Mouse (Mus musculus) lung, embryonic 16.5 days (tissue): ENCODE measurements around the gene Ppp2r5a. TPM values are rescaled to one million over a fixed set of nuclear protein-coding genes. Genes with fewer than 3 reads are reported as not detected.
A peak's percentile ranks its signal among the peaks of the same experiment; 100 is the strongest.

Experiments used
- ATAC-seq: fragments of 200-750 bp; cut with Nextera tagmentation; 2 replicates; pipeline ENCODE4 v1.8.0; 2017; ENCODE audit warnings: low read depth, mild to moderate bottlenecking, moderate library complexity
- H3K27ac ChIP-seq: fragments of 300-500 bp; sonication (generic); 2 replicates; pipeline ENCODE4 v1.5.1; 2014; ENCODE audit warnings: mild to moderate bottlenecking, control low read depth, low read length
- H3K27me3 ChIP-seq: fragments of 300-500 bp; sonication (generic); 2 replicates; pipeline ENCODE4 v1.6.1; 2014; ENCODE audit warnings: low read depth, low read length, mixed read lengths; ENCODE audit not compliant: control insufficient read depth, insufficient read depth
- H3K36me3 ChIP-seq: fragments of 300-500 bp; sonication (generic); 2 replicates; pipeline ENCODE4 v1.6.1; 2014; ENCODE audit warnings: low read length; ENCODE audit not compliant: control insufficient read depth, insufficient read depth
- H3K4me1 ChIP-seq: fragments of 300-500 bp; sonication (generic); replicated peaks from 2 replicates; pipeline ENCODE4 v1.6.1; 2014; ENCODE audit warnings: low read length, mixed read lengths; ENCODE audit not compliant: control insufficient read depth, insufficient read depth
- H3K4me2 ChIP-seq: fragments of 300-500 bp; sonication (generic); 2 replicates; pipeline ENCODE4 v1.6.1; 2014; ENCODE audit warnings: low read depth, low read length, control low read depth
- H3K4me3 ChIP-seq: fragments of 300-500 bp; sonication (generic); 2 replicates; pipeline ENCODE4 v1.5.1; 2014; ENCODE audit warnings: mild to moderate bottlenecking, low read length, control low read depth
- H3K9ac ChIP-seq: fragments of 300-500 bp; sonication (generic); 2 replicates; pipeline ENCODE4 v1.6.1; 2014; ENCODE audit warnings: low read length, control low read depth
- H3K9me3 ChIP-seq: fragments of 300-500 bp; sonication (generic); 2 replicates; pipeline ENCODE4 v1.6.1; 2016; ENCODE audit warnings: low read length; ENCODE audit not compliant: control insufficient read depth
- WGBS: fragments of 180-500 bp; shearing (Covaris S2); extraction: QIAGEN DNeasy Blood & Tissue Kit; methylation state at CpG from one replicate; pipeline ENCODE4 v1.1.7; 2014; 5-methylcytosine and 5-hydroxymethylcytosine counted together
- polyA plus RNA-seq: library from polyadenylated mRNA; unstranded; fragments of >200 nt; fragmentation: Nextera tagmentation; extraction: Ambion mirVana; gene quantifications from 2 replicates; pipeline ENCODE4 v1.2.1, GENCODE M21; 2015

Gene Ppp2r5a
- polyA plus RNA-seq, result 18.4 and 21.7 TPM in 2 replicates

DNA sequence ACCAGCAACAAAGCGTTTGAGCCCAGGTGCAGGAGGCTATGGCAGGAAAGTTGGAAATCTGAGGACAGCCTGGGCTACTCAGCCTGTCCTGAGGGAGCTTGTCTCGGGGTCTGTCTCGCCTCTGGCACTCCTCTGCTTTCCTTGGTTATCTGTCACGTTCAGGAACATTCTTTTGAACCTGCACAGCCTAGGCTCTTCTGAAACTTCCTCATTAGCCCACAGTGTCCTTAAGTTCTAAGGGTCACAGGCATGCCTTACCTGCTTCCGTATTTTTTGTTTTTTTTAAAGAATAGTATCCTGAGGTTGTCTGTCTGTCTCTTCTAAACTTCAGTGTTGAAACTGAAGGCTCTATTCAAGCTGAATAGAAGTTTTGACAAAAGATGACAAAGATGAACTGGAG is at the start of gene Ppp2r5a:
Gene Ppp2r5a (minus strand): TSS at position 199 of the 400 bp plus-strand sequence.
- Histone ChIP-seq H3K4me2 (no peak within 1 kb of the TSS), H3K27ac (no peak within 1 kb of the TSS), H3K27me3 (no peaks in the 10 kb centered on the region), H3K9ac (no peak within 1 kb of the TSS), H3K4me1 (no peaks in the 10 kb centered on the region), H3K4me3 (no peak within 1 kb of the TSS), H3K9me3 (no peaks in the 10 kb centered on the region), H3K36me3 (no peaks in the 10 kb centered on the region)
- no peak for ATAC-seq
- 41% methylated on average over 5 of the region's 5 CpGs for WGBS

DNA sequence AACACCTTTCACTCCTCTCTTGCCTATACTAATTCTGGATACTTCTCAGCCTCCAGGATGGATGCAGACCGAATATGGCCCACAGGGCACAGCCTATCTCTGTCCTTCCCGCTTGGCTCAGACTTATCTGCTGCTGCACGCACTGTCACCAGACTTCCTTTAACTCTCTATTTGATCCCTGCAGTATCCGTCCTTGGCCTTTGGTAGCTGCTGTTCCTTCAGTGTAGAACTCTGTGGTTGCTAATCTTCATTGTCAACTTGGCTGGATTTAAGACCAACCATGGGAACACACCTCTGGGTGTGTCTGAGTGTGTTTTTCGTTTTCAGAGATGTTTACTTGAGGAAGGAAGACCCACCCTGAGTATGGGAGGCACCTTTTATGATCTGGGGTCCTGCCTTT is 47.5 kb upstream of the Ppp2r5a start:
- Histone ChIP-seq H3K4me3 (no peak overlapping the region), H3K27me3 (no peaks in the 10 kb centered on the region), H3K4me1 (peaks cover 21% of the 10 kb centered on the region), H3K36me3 (no peaks in the 10 kb centered on the region), H3K9ac (no peak overlapping the region), H3K9me3 (no peaks in the 10 kb centered on the region), H3K4me2 (no peak overlapping the region), H3K27ac (no peak overlapping the region)
- no peak for ATAC-seq
- 56% methylated on average over 5 of the region's 5 CpGs for WGBS

DNA sequence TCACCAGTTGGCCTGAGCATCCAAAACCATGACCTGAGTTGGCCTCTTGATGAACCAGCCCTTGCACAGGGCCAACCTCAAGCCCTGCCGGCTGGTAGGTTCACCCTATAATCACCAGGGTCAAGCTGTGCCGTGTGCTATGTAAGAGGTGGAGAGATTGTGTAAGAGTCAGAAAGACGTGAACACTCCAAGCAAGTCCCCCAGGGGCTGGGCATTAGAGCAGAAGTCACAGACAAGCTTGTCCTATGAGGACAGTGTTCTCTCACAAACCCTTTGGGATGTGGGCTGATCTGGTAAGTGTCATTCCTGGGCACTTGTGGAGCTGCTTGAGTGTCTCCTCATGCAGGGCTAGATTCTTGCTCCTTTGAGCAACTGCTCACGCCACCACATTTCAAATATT is 46.5 kb upstream of the Ppp2r5a start:
- peak overlapping the region; percentile 27; the same call in 1 of the 2 replicates for H3K27ac ChIP-seq
- H3K9ac ChIP-seq, result no peak overlapping the region
- no peaks in the 10 kb centered on the region for H3K36me3 ChIP-seq
- no peak overlapping the region for H3K4me3 ChIP-seq
- H3K4me2 ChIP-seq, result no peak overlapping the region
- ATAC-seq, result peak; percentile 13
- H3K27me3 ChIP-seq, result no peaks in the 10 kb centered on the region
- no peaks in the 10 kb centered on the region for H3K9me3 ChIP-seq
- peaks cover 14% of the 10 kb centered on the region for H3K4me1 ChIP-seq
- WGBS, result 61% methylated on average over 4 of the region's 4 CpGs

DNA sequence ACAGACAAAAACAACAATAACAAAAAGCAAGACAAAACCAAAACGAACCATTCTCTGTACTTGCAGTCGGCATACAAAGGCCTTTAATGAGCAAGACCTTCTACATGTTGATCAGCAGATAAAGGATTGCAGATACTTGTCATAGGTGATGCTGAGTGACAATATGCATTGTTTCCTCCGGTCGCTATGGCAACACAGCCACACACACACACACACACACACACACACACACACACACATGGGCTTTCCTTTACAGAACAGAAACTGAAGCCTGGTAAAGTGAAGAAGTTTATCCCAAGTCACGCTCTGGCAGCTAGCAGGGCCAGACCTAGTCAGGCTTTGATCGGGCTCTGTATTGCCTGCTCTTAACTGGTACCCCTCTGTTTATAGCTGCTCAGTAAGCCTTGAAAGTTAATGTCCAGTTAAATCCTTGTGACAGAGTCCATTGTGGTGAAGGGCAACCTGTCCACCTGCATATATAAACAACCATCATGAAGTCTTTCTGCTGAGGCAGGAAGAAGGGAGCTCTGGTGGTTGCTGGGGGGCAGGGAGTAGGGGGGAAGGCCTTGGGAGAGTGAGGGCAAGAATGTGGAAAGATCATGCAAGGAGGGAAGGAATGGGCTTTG is 44.4 kb upstream of the Ppp2r5a start:
- 78% methylated on average over 6 of the region's 6 CpGs for WGBS
- ATAC-seq, result no peak
- H3K4me3 ChIP-seq, result no peak overlapping the region
- H3K4me1 ChIP-seq, result peaks cover 7% of the 10 kb centered on the region
- no peaks in the 10 kb centered on the region for H3K9me3 ChIP-seq
- no peak overlapping the region for H3K4me2 ChIP-seq
- no peaks in the 10 kb centered on the region for H3K36me3 ChIP-seq
- no peak overlapping the region for H3K27ac ChIP-seq
- H3K9ac ChIP-seq, result no peak overlapping the region
- no peaks in the 10 kb centered on the region for H3K27me3 ChIP-seq

DNA sequence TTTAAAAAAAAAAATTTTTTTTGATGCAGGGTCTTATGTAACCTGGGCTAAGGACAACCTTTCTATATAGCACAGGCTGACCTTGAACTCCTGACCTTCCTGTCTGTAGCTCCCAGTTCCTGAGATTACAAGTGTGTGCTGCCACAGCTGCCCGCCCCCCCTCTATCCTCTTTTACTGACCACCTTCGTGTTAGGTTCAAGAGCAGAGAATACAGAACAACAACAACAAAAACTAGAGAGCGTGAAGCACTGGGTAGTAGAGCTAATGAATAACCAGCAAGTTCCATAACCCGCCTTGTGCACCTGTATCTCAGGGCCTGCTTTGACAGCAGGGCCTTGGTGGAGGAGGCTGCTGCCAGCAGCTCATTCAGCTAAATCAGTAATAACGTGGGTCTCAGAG is 43.2 kb upstream of the Ppp2r5a start:
- Histone ChIP-seq H3K4me2 (no peak overlapping the region), H3K27ac (no peak overlapping the region), H3K4me1 (peaks cover 7% of the 10 kb centered on the region), H3K36me3 (no peaks in the 10 kb centered on the region), H3K27me3 (no peaks in the 10 kb centered on the region), H3K9ac (no peak overlapping the region), H3K4me3 (no peak overlapping the region), H3K9me3 (no peaks in the 10 kb centered on the region)
- no peak for ATAC-seq
- 54% methylated on average over 5 of the region's 5 CpGs for WGBS

DNA sequence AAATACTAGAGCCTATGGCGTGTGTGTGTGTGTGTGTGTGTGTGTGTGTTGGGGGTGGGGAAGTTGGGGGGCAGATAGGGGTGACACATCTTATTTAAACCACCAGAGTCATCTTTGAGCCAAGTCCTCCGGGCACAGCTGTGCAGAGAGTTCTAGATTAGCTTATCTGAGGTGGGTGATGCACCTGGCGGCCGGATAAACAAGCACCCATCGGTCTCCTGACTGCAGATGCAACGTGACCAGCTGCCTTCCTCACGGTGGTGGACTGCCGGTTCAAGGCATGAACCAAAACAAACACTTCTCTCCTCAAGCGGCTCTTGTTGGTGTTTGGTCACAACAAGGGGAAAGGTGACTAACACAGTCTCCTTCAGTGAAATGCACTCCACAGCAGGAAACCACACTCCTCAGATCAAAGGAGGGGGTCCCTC is 42.8 kb upstream of the Ppp2r5a start:
- Histone ChIP-seq H3K4me1 (peaks cover 7% of the 10 kb centered on the region), H3K4me2 (no peak overlapping the region), H3K36me3 (no peaks in the 10 kb centered on the region), H3K9me3 (no peaks in the 10 kb centered on the region), H3K4me3 (no peak overlapping the region), H3K27me3 (no peaks in the 10 kb centered on the region), H3K9ac (no peak overlapping the region), H3K27ac (no peak overlapping the region)
- ATAC-seq, result peak; percentile 27; the same call in 1 of the 2 replicates
- 27% methylated on average over 9 of the region's 9 CpGs for WGBS

DNA sequence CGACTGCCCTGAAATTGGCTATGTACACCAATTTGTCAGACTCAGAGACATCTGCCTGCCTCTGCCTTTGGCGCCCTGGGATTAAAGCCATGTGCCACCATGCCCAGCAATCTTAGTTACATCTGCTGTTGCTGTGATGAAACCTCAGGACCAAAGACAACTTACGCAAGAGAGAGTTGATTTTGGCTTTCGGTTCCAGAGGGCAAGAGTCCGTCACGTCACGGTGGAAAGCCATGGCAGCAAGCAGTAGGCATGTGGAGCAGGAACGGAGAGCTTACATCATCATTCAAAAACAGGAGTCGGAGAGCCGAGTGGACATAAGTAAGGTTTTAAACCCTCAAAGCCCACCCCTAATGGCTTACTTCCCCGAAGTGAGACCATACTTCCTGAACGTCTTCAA is 42.3 kb upstream of the Ppp2r5a start:
- Histone ChIP-seq H3K36me3 (no peaks in the 10 kb centered on the region), H3K4me1 (peaks cover 7% of the 10 kb centered on the region), H3K4me3 (no peak overlapping the region), H3K27me3 (no peaks in the 10 kb centered on the region), H3K9ac (no peak overlapping the region), H3K9me3 (no peaks in the 10 kb centered on the region), H3K27ac (no peak overlapping the region), H3K4me2 (no peak overlapping the region)
- ATAC-seq, result no peak
- WGBS, result 62% methylated on average over 12 of the region's 12 CpGs

DNA sequence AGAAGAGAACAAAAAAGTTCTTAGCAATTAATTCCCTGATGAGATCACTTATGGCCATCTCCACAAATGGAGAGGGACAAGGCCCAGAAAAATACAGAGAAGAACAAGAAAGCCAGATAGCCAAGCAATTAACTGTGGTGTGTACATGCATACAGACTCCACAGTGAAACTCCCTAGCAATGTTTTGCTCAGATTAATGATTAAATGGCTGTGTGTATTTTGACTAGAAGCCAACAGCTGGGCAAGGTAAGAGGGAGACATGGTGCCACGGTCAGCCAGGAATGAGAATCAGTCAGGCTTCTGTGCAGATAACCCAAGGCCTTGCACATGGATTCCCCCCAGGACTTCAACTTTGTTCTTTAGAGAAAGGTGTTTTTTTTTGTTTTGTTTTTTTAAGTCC is 41.4 kb upstream of the Ppp2r5a start:
- peak overlapping the region; percentile 18; the same call in 1 of the 2 replicates for H3K27ac ChIP-seq
- H3K9ac ChIP-seq, result no peak overlapping the region
- no peaks in the 10 kb centered on the region for H3K36me3 ChIP-seq
- H3K4me1 ChIP-seq, result peaks cover 8% of the 10 kb centered on the region
- H3K27me3 ChIP-seq, result no peaks in the 10 kb centered on the region
- H3K4me2 ChIP-seq, result no peak overlapping the region
- ATAC-seq, result peak; percentile 55; the same call in 1 of the 2 replicates
- no peak overlapping the region for H3K4me3 ChIP-seq
- H3K9me3 ChIP-seq, result no peaks in the 10 kb centered on the region
- 29% methylated on average over 1 of the region's 1 CpGs for WGBS

DNA sequence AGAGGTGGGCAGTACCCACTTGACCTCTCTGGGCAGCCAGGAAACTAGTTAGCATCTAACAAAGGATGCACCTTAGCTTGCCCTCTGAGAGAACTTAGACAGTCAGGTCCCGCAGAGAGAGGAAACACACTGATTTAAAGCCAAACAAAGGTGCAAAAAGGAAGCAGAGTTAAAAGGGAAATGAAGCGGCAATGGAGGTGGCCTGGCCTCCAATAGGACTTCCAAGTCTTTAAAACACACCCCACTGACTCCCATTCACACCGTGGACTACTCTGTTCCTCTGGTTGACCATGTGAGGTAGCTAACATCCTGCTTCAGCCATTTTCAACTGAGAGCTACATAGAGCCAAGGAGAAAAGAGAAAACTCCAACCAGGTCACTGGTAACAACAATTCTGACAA is 35.9 kb upstream of the Ppp2r5a start:
- 53% methylated on average over 3 of the region's 3 CpGs for WGBS

More for the DNA sequence above, 35.9 kb upstream of the Ppp2r5a start:
- no peaks in the 10 kb centered on the region for H3K9me3 ChIP-seq
- no peaks in the 10 kb centered on the region for H3K27me3 ChIP-seq
- peak overlapping the region; percentile 27 for H3K27ac ChIP-seq
- no peak overlapping the region for H3K4me3 ChIP-seq
- no peak for ATAC-seq
- no peak overlapping the region for H3K4me2 ChIP-seq
- H3K36me3 ChIP-seq, result no peaks in the 10 kb centered on the region
- H3K9ac ChIP-seq, result no peak overlapping the region
- H3K4me1 ChIP-seq, result peaks cover 35% of the 10 kb centered on the region
